Mouse (Mus musculus) 3134 (cell line): ENCODE measurements at regions not wholly inside any gene's neighbourhood (a gene's known extent, or its start where the extent isn't known, plus 50 kb on each side); places are given as distances from the start of the nearest gene placed in this dataset.

ENCODE experiments used
- DNase-seq: peaks from one replicate; pipeline ENCODE4 v3.0.0-alpha.2; 2011; ENCODE audit warnings: low spot score; ENCODE audit not compliant: insufficient read length; ENCODE audit errors: extremely low read depth

DNA sequence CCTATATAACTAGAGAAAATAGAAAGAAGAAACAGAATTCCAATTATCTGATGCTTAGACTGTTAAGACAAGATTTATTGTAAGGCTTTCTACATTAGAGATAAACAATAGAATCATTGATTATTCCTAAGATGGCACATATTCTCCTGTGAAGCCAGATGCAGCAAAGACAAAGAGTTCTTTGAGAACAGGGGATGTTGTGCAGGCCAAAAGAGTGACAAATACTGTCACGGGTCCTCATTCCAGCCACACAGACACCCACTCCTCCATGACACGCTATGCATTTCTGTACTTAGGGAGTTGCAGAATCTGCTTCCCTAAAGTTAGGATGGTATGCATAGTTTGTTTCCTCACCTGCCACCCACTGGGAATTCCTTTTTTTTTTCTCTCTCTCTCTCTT, 245.2 kb downstream of the Sv2b start:
- DNase-seq: no peak

DNA sequence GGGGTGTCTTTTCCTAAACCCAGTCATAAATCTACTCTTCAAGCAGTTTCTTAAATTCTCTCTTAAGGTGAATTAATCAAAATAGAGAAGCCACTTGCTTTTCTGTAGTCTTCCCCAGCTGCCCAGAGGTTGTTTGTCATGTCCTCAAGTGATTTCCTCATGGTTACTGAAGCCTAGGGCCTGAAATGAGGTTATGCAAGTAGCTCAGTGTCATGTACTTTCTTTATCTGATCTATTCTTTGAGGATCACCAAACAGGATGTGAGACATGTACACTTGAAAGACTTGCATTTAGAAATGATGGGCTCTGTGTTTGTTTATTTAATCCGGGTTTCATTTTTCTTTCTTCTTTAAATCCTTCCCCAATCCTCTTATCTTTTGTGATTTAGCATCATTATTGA, 258.8 kb downstream of the Sv2b start:
- no peak for DNase-seq

DNA sequence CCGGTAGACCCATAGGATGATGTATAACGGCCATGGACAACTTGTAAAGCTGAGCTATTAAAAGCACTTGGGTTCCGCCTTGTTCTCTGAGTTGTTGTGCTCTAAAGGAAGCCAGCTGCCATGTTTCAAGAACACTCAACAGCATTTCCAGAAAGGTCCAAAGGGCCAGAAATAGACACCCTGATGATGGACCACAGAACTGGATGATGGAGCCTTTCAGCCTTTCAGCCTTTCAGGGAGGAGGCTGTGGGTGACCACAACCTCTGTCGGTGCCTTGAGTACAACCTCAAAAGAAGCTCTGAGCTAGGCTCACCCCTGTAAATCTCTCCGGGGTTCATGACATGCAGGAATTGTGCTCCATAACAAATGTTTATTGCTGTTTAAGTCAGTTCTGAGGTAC, 259.3 kb downstream of the Sv2b start:
- DNase-seq: no peak

DNA sequence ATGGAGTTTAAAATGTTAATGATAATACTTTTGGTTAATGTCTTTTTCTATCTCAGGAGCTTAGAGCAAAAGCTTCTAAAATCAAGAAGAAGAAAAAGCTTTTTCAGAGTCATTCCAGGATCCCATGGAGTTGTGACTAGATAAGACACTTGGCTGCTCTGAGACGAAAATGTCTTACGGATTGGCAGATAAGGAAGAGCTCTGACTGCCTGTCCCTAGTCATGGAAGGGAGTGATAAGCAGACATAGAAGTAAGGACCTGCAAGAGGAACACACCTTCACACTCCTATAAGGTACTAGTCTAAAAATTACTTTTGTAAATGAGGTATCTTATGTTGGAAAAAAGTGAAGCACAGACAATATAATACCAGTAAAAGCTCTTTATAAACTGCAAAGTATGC, 260.2 kb downstream of the Sv2b start:
- no peak for DNase-seq

DNA sequence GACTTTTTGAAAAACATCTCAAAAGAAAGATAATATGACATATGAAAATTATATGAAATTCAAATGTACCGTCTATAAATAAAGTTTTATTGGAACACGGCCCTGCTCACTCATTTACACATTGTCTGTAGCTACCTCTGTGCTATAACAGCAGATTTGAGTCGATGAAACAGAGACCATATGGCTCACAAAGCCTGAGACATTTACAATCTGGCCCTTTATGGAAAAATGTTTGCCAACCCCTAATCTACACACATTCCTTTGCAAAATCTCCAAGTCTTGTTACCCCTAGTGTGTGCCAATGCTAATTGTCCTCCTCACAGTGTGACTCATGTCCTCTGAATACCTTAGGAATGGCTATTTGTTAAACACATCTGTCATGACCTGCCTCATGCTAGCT, 261.2 kb downstream of the Sv2b start:
- DNase-seq: no peak

DNA sequence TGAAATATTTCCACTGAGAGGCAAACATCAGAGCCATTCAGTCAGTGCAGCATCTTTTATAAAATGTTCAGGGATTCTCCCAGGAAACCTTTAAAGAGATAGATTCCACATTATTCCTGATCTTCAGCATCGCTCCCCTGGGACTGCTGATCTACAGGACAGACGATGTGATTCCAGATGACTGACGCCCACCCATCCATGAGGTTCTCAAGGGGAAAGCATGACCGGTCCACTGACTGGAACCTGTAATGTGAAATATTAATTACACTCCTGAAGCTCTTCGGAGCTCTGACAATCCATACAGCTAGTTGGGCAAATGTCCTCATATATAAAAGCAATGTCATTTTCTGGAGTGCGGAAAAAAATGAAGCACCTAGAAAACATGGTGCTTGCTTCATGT, 268.2 kb downstream of the Sv2b start:
- no peak for DNase-seq

DNA sequence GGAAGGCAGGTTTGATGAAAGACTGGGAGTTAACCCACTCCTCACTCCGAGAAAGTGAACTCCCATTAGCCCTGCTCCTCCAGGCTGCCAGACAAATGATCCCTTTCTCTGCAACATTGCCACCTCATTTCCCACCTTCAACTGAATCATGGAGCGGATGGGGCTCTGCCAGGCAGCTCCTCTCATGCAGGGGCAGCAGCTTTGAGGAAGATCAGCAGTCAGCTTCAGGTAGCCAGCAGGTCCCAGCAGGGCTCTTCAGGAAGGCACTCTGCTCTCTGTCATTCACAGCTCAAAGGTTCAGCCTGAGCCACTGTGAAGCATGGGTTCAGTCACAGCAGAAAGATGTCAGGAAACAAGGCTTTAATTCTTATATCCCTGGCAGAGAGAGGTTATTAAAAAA, 282.9 kb downstream of the Sv2b start:
- no peak for DNase-seq

DNA sequence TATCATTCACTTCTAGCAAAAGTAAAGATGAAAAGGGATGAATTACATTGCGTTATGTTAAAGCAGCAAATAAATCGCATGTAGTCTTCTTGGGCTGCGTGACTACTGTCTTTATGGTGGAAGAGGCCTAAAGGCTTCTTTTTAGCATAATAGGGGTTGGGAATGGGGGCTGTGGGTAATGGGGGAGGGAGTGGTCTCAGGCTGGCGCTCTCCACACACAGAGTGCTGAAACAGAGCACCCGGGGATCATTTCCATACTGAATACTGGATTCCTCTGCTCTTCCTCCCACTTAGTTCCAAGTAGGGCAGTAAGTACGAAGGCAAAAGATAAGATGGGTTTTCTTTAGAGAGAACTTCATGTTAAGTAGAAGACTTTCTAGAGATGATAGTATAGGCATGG, 287.1 kb downstream of the Sv2b start:
- no peak for DNase-seq

DNA sequence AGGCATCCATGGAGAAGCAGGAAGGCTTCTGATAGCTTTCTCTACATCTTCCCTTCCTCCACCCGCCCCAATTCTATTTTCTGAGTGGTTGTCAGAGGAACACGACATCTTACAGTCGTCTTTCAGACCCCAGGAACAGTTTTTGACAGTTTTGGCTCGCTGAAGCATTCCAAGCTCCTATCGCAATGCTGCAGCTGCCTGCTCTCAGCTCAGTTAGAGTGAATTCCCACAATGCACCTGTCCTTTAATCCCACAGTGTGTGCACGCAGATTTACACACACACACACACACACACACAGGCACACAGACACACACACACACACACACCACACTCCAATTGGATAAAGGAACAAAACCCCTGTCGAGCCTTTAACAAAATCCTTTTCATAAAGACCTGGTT, 290.4 kb downstream of the Sv2b start:
- DNase-seq: no peak

DNA sequence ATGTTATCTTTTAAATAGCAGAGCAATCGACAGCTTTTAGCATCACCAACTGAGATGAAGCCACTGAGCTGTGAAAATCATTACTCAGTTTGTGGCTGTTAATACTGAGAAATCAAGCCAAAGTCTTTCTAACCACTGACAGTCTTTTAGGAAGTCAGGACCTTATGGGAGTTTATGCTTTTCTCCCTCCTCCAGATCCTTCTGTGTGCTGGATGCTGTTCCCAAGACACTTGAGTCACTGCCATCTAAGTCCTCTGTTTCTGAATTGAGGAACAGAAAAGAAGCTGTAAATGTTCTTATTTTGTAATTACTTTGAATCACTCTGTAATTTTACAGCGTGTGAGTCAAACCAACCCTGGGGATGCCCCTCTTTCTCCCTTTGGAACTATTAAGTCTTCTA, 300.6 kb downstream of the Sv2b start:
- DNase-seq: no peak

DNA sequence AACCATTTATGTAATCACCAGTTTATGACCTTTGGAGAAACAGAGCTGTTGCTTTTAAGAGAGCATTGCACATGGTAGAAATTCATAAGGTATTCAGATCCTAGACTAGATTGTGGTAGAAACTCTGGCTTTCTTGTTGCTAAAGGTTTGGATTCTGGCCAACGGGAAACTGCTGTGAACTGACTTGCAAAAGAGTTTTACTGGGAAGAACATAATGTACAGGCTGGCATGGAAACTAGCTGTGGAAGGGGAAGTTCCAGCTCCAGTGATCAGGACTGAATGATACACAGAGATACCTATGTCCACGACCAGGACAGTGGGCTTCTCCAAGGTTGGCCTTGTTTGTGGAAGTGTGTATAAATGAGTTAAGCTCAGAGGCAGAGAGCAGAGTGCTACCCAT, 318.9 kb downstream of the Sv2b start:
- DNase-seq: no peak

DNA sequence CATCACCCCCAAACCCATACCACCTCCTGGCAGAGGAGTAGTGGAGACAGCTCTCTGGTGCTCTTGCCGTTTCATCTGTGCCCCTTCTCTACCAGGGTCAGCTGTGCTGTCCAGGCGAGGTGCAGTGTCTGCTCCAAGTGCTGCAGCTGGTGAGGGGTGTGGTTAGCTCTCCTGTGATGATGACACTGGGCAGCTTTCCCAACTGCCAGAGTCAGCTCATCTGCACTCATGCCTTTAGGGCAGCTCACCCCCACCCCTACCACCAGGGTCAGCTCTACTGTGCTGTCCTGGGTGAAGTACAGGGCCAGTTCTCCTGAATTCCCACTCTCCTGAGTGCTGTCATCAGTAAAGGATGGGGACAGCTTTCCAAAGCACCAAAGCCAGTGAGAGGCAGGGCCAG, 329.6 kb downstream of the Sv2b start:
- DNase-seq: no peak

DNA sequence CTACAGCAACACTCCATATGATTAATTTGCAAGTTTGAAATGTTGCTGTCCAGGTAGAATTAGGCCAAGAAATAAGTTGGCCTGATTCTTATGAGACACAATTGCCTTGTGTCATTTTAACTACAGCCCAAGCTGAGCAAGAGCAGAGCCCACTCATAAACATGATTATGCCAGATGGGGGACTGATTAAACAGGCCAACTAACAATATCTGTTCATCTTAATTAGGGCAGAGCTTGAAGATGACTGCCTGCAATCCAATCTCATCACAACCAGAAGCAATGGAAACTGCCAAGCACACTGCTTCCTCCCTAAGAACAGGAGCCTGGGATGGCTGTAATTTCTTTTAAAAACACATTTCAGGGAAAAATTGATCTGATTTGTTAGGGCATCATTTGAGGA, 333.1 kb downstream of the Sv2b start:
- no peak for DNase-seq

DNA sequence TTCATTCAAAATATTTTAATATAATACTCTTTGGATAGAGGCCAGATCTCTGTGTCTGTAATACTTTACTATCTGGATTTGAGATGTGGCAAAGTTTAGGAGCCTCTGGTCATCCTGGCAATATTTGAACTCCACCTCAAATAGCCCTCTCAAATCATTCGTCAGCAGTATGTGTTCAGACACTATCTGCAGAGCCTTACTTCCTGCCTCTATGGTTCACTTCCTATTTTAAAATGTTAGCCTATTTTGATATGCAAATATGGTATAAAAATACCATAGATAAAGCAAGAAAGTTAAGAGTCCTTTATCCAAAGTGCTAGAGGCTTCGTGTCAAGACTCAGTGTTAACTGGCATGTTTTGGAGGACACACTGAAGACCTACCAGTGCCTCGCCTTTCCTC, 334.6 kb downstream of the Sv2b start:
- no peak for DNase-seq

DNA sequence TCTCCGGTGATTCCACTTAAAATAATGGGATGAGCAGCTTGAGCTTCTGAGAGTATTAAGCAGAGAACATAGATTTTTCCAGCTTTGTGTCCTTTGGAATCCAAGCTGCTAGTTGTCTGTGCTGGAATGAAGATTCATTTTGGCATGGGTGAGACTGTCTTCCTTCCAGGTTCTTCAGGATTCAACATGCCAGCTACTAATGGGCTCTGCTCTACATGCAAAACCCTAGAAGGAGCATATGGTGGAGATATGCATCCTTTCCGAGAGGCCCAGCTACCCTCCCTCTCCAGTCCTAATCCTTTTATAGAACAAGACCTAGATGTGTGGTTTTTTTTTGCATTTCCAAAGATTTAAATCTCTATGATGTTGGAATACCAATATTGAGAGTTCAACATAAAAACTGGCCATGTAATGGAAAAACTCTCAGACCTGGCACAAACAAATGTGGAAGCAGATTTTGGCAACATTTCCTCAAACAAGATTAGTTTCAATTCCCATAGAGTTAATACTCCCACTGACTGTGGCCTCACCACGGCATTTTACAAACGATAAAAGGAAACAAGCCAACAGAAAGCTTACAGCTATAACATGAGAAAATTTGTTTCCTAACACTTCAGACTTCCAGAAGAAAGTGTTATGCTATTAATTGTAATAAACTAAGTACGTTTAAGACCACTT, 364.5 kb downstream of the Sv2b start:
- no peak for DNase-seq

DNA sequence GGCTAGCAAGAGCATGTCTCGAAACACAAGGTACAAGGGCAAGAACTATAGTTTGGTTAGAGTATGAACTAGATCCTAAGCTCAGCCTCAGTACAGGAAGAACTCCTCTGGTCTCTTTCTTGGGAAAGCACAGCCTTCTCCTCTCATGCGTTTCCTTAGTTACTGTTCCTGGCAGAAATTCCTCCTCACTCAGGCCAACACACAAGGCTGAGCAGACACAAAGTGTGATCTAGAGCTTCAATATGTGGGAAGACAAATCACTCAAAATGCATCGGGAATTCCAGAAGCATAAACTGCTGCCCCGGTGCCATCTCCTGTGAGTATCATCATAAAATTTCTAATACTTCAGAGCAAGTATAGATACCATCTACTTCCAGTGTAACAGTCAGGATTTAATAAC, 366.1 kb downstream of the Sv2b start:
- DNase-seq: no peak

DNA sequence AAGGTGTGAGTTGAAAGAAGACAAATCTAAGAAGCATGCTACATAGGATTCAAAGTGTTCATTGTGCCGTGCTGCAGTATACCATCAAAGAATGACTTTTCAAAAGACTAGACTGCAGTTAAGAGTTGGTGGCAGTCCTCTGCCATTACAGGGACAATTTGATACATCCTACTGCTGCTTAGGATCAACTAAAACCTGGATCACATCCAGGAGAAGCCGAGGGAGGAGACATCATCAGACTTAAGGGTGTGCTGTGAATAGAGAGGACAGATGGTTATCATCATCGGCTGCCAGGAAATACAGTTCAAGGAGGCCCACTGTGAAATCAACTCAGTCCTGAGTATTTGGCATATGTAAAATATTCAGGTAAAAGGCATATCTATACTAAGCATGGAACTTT, 366.9 kb downstream of the Sv2b start:
- DNase-seq: no peak

DNA sequence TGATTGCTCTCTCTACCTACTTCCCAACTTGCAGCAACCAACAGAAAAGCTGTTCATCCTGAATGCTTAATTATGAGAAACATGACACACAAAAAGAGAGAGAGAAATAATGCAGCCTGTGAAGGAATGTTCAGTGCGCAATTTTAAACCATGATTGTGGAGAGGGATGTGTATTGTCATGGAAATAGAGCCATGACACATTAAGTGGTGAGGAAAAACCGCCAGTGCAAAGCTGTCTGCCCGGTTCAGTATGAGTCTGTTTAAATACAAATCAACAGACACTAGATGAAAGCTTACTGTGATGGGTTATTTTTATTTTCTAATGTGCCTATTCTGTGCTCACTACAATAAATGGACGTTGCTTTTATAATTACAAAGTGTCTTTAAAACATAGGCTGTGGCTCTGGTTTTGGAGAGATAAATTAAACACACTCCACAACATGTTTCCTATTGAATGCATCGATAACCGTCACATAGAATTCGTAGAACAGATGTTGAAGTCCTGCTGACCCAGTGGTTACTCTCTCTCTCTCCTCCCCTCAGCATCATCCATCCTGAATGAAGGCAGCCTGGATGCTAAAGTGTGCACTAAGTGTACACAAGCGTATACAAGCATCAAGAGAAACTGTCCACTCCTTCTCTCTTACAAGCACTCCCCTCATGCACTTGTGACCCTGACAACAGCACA, 374.7 kb upstream of the Slco3a1 start:
- DNase-seq: no peak

DNA sequence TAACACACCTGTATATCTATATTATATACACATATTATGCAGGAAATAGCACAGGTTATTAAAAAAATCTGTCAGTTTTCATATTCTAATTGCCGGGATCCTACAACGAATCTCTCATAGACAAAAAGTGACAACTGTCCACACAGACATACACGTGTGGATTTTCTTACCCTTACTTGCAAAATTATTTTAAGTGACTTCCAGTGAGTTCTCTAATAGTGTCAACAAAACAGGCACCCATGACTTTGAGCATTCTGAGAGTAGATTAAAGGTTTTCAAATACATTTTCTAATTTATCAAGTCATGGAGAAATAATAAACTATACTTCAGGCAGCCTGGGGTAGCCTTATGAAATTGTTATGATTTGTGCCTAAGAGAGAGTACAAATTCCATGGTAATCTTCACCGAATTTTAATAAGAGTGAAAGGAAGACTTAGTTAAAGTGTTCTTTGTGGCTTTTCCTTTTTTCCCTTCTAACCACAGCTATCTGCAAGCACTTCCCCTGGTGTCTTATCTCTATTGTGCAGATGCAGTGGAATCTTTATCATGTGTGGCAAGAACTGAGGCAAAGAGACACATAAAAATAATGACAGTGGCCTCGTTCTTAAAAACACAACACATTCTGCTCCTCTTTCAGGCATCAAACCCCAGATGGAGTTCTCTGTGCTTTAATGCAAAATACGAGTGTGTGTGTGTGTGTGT, 373.8 kb upstream of the Slco3a1 start:
- DNase-seq: no peak

DNA sequence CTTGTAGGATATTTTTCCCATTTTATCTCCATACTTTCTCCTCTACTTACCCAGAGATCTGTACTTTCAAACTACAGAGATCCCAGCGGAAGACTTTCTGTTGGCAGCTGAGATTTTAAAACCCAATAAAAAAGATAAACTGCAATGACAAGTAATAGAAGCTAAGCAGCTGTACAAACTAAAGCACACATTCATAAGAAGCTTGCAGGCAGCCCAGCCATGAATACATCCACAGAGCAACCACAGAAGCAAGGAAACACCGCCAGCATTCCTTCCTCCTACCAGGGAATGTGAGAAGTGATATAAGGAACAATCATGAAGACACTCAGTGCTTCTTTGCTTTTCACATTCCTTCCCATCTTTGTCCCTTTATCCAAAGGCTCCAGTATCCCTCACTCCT, 372.1 kb upstream of the Slco3a1 start:
- no peak for DNase-seq

DNA sequence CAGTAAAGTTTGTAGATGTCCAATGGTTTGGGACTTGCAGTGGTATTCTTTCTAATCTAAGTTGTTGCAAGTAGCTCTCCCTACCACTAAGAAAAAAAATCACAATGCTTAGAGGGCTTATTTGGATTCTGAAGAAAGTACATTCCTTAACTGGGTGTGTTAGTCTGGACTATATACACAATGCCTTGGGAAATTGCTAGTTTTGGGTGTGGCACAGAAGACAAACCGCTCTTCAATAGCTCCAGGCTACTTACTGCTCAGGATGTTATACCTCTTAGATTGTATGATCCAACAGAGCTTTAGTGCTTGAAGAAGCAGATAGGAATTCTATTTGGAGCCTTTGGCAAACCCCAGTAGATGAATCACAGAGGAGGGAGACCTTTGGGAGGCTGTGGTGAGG, 369.6 kb upstream of the Slco3a1 start:
- no peak for DNase-seq

DNA sequence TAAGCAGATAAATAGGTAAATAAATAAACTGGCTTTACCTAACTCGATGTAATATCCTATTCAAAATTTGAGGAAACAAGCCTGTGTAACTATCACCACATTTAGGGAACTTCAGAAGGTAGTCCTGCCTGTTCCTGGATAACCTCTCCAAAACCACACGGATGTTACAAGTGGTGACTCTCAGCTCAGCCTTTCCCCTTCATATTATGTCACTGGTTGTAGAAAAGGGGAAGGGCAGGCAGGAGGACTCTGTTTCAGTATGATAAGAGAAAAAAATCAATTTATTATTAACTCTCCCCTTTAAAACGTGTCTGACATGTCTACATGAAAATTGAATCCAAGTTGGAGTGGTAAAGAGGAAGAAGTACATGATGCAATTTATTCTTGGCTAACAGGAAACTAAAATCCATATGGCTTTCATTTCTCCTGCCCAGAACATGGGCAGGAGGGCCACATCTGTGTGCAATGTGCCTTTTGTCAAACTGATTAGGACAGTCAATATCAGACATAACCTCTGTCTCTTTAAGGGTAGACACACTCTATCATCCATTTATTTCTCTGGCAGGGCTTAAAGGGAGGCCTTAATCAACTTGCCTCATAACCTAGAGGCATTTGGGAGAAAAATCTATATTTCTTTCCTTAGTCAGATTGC, 353.9 kb upstream of the Slco3a1 start:
- no peak for DNase-seq
